Mouse (Mus musculus) heart, postnatal 0 days (tissue): ENCODE data around the gene Mgll. TPM values are rescaled to one million over a fixed set of nuclear protein-coding genes. Genes with fewer than 3 reads are reported as not detected.
A peak's percentile ranks its signal among the peaks of the same experiment; 100 is the strongest.

Source experiments
- ATAC-seq: fragments of 200-750 bp; cut with Nextera tagmentation; 2 replicates; pipeline ENCODE4 v1.8.0; 2017; ENCODE audit warnings: low read depth, moderate number of reproducible peaks, moderate library complexity; ENCODE audit not compliant: insufficient read depth
- DNase-seq: peaks from one replicate; pipeline ENCODE4 v3.0.0-alpha.2; 2016; ENCODE audit warnings: low spot score
- H3K27ac ChIP-seq: fragments of 300-500 bp; sonication (generic); 2 replicates; pipeline ENCODE4 v1.5.1; 2014; ENCODE audit warnings: low read depth, mild to moderate bottlenecking
- H3K27me3 ChIP-seq: fragments of 300-500 bp; sonication (generic); 2 replicates; pipeline ENCODE4 v1.6.1; 2014; ENCODE audit warnings: low read length, mixed read lengths; ENCODE audit not compliant: control insufficient read depth, insufficient read depth
- H3K36me3 ChIP-seq: fragments of 300-500 bp; sonication (generic); replicated peaks from 2 replicates; pipeline ENCODE4 v1.6.1; 2014; ENCODE audit warnings: low read length, mixed read lengths; ENCODE audit not compliant: control insufficient read depth, insufficient read depth
- H3K4me1 ChIP-seq: fragments of 300-500 bp; sonication (generic); 2 replicates; pipeline ENCODE4 v1.6.1; 2014; ENCODE audit warnings: antibody characterized with exemption; ENCODE audit not compliant: control insufficient read depth, insufficient read depth
- H3K4me2 ChIP-seq: fragments of 300-500 bp; sonication (generic); 2 replicates; pipeline ENCODE4 v1.6.1; 2014; ENCODE audit warnings: low read depth, mild to moderate bottlenecking, low read length, moderate library complexity
- H3K4me3 ChIP-seq: fragments of 300-500 bp; sonication (generic); 2 replicates; pipeline ENCODE4 v1.5.1; 2014; ENCODE audit warnings: low read depth, low read length
- H3K9ac ChIP-seq: fragments of 300-500 bp; sonication (generic); replicated peaks from 2 replicates; pipeline ENCODE4 v1.6.1; 2014; ENCODE audit warnings: low read depth, low read length, mixed read lengths
- H3K9me3 ChIP-seq: fragments of 300-500 bp; sonication (generic); replicated peaks from 2 replicates; pipeline ENCODE4 v1.6.1; 2016; ENCODE audit warnings: low read length; ENCODE audit not compliant: control insufficient read depth
- CTCF ChIP-seq: IDR thresholded peaks from 2 replicates; pipeline ENCODE4 v1.5.1; 2016; ENCODE audit warnings: antibody characterized with exemption, control low read depth, low read depth
- EP300 ChIP-seq: IDR thresholded peaks from 2 replicates; pipeline ENCODE4 v1.6.1; 2016; ENCODE audit warnings: antibody characterized with exemption, low read depth
- WGBS: fragments of 180-500 bp; shearing (Covaris S2); extraction: QIAGEN DNeasy Blood & Tissue Kit; methylation state at CpG from one replicate; pipeline ENCODE4 v1.1.7; 2014; 5-methylcytosine and 5-hydroxymethylcytosine counted together
- polyA plus RNA-seq: library from polyadenylated mRNA; unstranded; fragments of >200 nt; fragmentation: Nextera tagmentation; extraction: Ambion mirVana; gene quantifications from 2 replicates; pipeline ENCODE4 v1.2.1, GENCODE M21; 2015
- total RNA-seq: library from RNA; depleted of rRNA; stranded (reverse); fragments of >200 nt; gene quantifications from 2 replicates; pipeline ENCODE4 v1.2.3, GENCODE M21; 2014; ENCODE audit warnings: low replicate concordance; rRNA removed

Gene Mgll
- total RNA-seq (147 and 162 TPM in 2 replicates), polyA plus RNA-seq (122 and 134 TPM in 2 replicates)

GRCm38 (mm10) chr6:88724313-88725195 lies at the start of gene Mgll:
Gene Mgll (plus strand): TSS chr6:88724412.
- ATAC-seq = peak; percentile 88

DNA sequence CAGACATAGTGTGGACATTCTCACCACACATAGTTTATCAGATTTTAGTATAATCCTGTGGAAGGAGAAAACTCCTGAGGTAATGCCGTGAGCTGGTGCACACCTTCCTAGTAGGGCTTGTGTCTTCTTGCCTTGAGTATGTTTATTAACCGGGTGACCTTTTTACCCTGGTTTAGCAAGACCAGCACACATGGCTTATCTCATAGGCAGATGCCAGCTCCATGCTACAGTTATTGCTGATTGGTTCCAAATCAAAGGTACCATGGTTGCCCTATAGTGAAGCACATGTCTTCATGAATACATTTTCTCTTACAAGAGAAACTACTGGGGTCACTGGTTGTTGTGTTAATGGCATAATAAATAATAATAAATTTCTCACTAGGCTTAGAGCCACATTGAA lies 48.4 kb upstream of the Mgll start:
- H3K27ac ChIP-seq = no peak overlapping the region
- ATAC-seq (no peak), DNase-seq (no peak)
- H3K4me1 ChIP-seq = no peaks in the 10 kb centered on the region
- no peaks in the 10 kb centered on the region for H3K36me3 ChIP-seq
- no peak overlapping the region for H3K9ac ChIP-seq
- TF ChIP-seq CTCF = no peak
- no peak for TF ChIP-seq EP300
- no peak overlapping the region for H3K4me3 ChIP-seq
- no peaks in the 10 kb centered on the region for H3K9me3 ChIP-seq
- H3K27me3 ChIP-seq = no peaks in the 10 kb centered on the region
- H3K4me2 ChIP-seq = no peak overlapping the region
- WGBS = 85% methylated on average over 2 of the region's 2 CpGs

More at GRCm38 (mm10) chr6:88724313-88725195, at the start of gene Mgll:
- no peaks in the 10 kb centered on the region for H3K4me1 ChIP-seq
- WGBS = under 1% methylated on average over 90 of the region's 105 CpGs
- DNase-seq = peak; percentile 37
- H3K27me3 ChIP-seq = no peaks in the 10 kb centered on the region
- peak within 1 kb of the TSS; percentile 96 for H3K4me2 ChIP-seq
- H3K36me3 ChIP-seq = 0 out of 2 replicates have a peak, but pooled peaks cover 3% of the 10 kb centered on the region
- TF ChIP-seq CTCF (peak; percentile 23), EP300 (no peak)
- H3K9me3 ChIP-seq = no peaks in the 10 kb centered on the region
- peak within 1 kb of the TSS; percentile 79 for H3K4me3 ChIP-seq
- H3K27ac ChIP-seq = peak within 1 kb of the TSS; percentile 79
- H3K9ac ChIP-seq = peak within 1 kb of the TSS; percentile 75

- Histone ChIP-seq H3K9ac (no peak overlapping the region), H3K4me3 (no peak overlapping the region), H3K36me3 (no peaks in the 10 kb centered on the region), H3K4me2 (no peak overlapping the region), H3K27ac (no peak overlapping the region), H3K4me1 (no peaks in the 10 kb centered on the region), H3K27me3 (no peaks in the 10 kb centered on the region), H3K9me3 (no peaks in the 10 kb centered on the region)
- 84% methylated on average over 6 of the region's 6 CpGs for WGBS
- no peak for TF ChIP-seq EP300
- no peak for TF ChIP-seq CTCF
- no peak for ATAC-seq
- no peak for DNase-seq
Observed at GRCm38 (mm10) chr6:88676753-88677736, 47.2 kb upstream of the Mgll start.

GRCm38 (mm10) chr6:88677738-88678137 lies 46.5 kb upstream of the Mgll start:
- Histone ChIP-seq H3K27ac (no peak overlapping the region), H3K4me1 (no peaks in the 10 kb centered on the region), H3K4me2 (no peak overlapping the region), H3K4me3 (no peak overlapping the region), H3K9ac (no peak overlapping the region), H3K36me3 (no peaks in the 10 kb centered on the region), H3K27me3 (no peaks in the 10 kb centered on the region), H3K9me3 (no peaks in the 10 kb centered on the region)
- no peak for DNase-seq
- TF ChIP-seq CTCF (no peak), EP300 (no peak)
- ATAC-seq = no peak
- WGBS = 48% methylated on average over 2 of the region's 2 CpGs

DNA sequence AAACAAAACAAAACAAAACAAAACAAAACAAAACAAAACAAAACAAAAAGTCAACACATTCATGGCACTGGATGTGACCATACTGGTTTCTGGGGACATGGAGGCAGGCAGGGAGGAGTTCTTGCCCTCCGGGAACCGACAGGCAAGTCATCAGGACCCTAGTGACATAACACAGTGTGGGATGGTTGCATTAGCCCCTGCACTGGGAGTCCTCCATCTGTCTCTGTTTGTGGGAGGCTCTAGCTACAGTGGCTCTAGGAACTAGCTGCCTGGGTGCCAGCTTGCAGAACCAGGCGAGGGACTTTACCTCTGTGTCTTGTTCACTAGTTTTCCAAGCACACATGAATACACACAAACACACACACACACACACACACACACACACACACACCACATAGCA lies 43.2 kb upstream of the Mgll start:
- Histone ChIP-seq H3K4me3 (no peak overlapping the region), H3K4me2 (no peak overlapping the region), H3K36me3 (no peaks in the 10 kb centered on the region), H3K9ac (no peak overlapping the region), H3K9me3 (no peaks in the 10 kb centered on the region), H3K27ac (no peak overlapping the region), H3K4me1 (no peaks in the 10 kb centered on the region), H3K27me3 (no peaks in the 10 kb centered on the region)
- ATAC-seq (no peak), DNase-seq (no peak)
- TF ChIP-seq EP300 (no peak), CTCF (no peak)
- WGBS = 80% methylated on average over 3 of the region's 3 CpGs
